Mouse (Mus musculus): ENCODE measurements around the gene Prr14. TPM values are rescaled to one million over a fixed set of nuclear protein-coding genes. Genes with fewer than 3 reads are reported as not detected.

Gene Prr14
- 20.0 and 23.0 TPM in 2 replicates for polyA plus RNA-seq (2012; rRNA removed)

DNA sequence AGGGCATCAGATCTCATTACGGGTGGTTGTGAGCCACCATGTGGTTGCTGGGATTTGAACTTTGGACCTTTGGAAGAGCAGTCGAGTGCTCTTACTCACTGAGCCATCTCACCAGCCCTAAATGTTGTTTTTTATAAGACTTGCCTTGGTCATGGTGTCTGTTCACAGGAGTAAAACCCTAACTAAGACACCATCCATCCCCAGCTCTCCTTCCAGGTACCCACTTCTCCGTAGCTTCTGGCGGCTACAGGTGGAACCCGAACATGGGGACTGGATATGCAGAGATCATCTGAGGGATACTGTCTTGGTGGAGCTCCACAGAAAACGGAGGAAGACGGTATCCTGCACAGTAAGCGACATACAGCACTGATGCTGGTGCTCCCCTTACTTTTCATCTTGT, at the start of gene Prr14:
Prr14 (plus strand) TSS at position 301 of the 400 bp plus-strand sequence.

GRCm38 (mm10) chr7:127421388-127422191, 37.8 kb upstream of the Prr14 start, which contains the start of gene Zfp688:
Gene Zfp688 (minus strand): TSS chr7:127422068.

DNA sequence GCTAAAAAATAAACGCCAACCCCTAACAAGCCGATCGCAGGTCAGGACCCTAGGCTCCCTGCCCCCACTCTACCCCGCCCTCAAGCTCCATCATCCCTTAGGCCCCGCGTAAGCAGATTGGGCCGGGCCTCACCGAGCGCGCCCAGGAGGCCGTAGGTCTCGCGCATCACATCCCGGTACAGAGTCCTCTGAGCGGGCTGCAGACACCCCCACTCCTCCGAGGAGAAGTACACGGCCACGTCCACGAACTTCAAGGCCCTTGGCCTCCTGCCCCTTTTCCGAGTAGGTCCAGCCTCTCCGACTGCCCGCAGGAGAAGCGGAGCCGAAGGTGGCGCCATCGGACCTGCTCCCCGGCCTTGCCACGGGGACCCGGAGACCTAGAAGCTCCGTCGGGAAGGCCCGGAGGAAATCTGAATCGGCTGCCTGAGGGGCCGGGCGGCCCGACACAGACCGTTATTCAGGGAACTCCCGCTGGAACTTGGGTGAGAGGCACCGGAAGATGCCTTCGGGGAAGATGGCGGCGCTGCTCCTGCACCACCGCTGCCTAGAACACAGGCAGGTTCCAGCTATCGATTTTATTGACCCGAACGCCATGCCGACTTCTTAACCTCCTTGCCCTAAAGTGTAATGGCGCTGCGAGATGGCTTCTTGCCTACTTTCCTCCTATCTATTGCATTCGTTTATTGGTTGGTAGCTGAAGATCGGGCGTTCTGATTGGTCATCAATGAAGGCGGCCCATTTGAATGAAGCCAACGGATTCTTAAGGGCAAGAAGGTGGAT, 10.7 kb upstream of the Prr14 start, which contains the start of gene Zfp689:
Zfp689 (minus strand) TSS at position 638 of the 780 bp plus-strand sequence.

DNA sequence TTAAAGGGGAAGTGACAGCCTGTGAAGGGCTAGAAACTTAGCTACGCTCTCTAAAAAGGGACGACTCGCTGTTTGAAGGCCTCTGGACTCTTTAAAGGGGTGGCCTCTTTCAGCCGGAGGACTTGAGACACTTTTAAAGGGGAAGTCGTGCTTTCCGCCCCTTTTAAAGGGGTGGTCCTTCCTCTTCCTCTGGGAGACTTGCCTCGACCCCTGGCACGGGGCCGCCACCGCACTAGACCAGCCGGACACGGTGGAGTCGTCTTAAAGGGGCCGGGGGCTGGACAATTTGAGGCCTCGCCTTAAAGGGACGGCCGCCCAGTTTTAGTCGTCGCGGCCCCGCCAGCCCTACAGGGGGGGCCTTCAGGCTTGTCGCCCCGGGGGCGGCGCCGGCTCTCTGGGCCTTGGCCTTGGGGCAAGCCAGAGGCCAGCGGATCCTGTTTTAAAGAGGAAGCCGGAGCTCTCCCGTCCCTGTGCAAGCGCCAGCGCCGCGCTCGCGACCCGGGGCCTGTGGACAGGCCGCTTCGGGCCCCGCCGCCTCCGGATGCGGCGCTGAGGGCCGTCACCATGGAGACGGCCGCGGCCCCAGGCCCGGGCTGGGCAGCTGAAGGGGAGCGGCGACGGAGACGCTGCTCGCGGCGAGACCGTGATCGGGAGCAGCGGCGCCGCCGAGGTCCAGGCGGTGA, 19.4 kb downstream of the Prr14 start, which contains the start of gene Fbrs:
Fbrs (plus strand) TSS at position 565 of the 683 bp plus-strand sequence.

GRCm38 (mm10) chr7:127511808-127512230, 52.4 kb downstream of the Prr14 start, which contains the start of gene Srcap:
Gene Srcap (plus strand): TSS chr7:127511983.

GRCm38 (mm10) chr7:127519284-127519683, 59.9 kb downstream of the Prr14 start, which contains the start of gene Gm42715:
Gene Gm42715 (plus strand): TSS chr7:127519584.

Other genes starting within 250 kb of the Prr14 start
- 2.8 and 2.9 TPM in 2 replicates for gene Zfp553, start 226.6 kb upstream of the Prr14 start, polyA plus RNA-seq (2012; rRNA removed)
- 21.1 and 21.7 TPM in 2 replicates for gene Sept1, start 226.5 kb upstream of the Prr14 start, polyA plus RNA-seq (2012; rRNA removed)
- 20.6 and 24.9 TPM in 2 replicates for gene Zfp771, start 215.3 kb upstream of the Prr14 start, polyA plus RNA-seq (2012; rRNA removed)
- 52.9 and 73.0 TPM in 2 replicates for gene Dctpp1, start 198.9 kb upstream of the Prr14 start, polyA plus RNA-seq (2012; rRNA removed)
- 153 and 165 TPM in 2 replicates for gene Sephs2, start 185.6 kb upstream of the Prr14 start, polyA plus RNA-seq (2012; rRNA removed)
- gene Itgal, start 163.4 kb upstream of the Prr14 start, polyA plus RNA-seq (2012; rRNA removed), result 9.1 and 10.0 TPM in 2 replicates
- gene Zfp768, start 114.0 kb upstream of the Prr14 start, polyA plus RNA-seq (2012; rRNA removed), result 8.5 and 9.3 TPM in 2 replicates
- gene Zfp747, start 83.6 kb upstream of the Prr14 start, polyA plus RNA-seq (2012; rRNA removed), result 2.2 and 2.4 TPM in 2 replicates
- gene 9130019O22Rik, start 72.4 kb upstream of the Prr14 start, polyA plus RNA-seq (2012; rRNA removed), result 1.00 and 1.1 TPM in 2 replicates
- 2.7 TPM in 2 replicates for gene E430018J23Rik, start 66.0 kb upstream of the Prr14 start, polyA plus RNA-seq (2012; rRNA removed)
- 1.7 and 1.8 TPM in 2 replicates for gene Zfp764, start 52.8 kb upstream of the Prr14 start, polyA plus RNA-seq (2012; rRNA removed)
- gene Zfp688, start 37.5 kb upstream of the Prr14 start, polyA plus RNA-seq (2012; rRNA removed), result 5.6 and 5.8 TPM in 2 replicates
- gene Zfp689, start 10.5 kb upstream of the Prr14 start, polyA plus RNA-seq (2012; rRNA removed), result 1.3 and 1.5 TPM in 2 replicates
- gene Fbrs, start 19.6 kb downstream of the Prr14 start, polyA plus RNA-seq (2012; rRNA removed), result 6.4 and 7.1 TPM in 2 replicates
- 2.5 and 2.8 TPM in 2 replicates for gene Srcap, start 52.4 kb downstream of the Prr14 start, polyA plus RNA-seq (2012; rRNA removed)
- 3.5 and 5.2 TPM in 2 replicates for gene Gm42715, start 60.0 kb downstream of the Prr14 start, polyA plus RNA-seq (2012; rRNA removed)
- 0.68 and 0.78 TPM in 2 replicates for gene Tmem265, start 101.8 kb downstream of the Prr14 start, polyA plus RNA-seq (2012; rRNA removed)
- 28.4 and 35.4 TPM in 2 replicates for gene Phkg2, start 113.7 kb downstream of the Prr14 start, polyA plus RNA-seq (2012; rRNA removed)
- gene Ccdc189, start 129.0 kb downstream of the Prr14 start, polyA plus RNA-seq (2012; rRNA removed), result 3.1 and 4.4 TPM in 2 replicates
- gene Rnf40, start 129.2 kb downstream of the Prr14 start, polyA plus RNA-seq (2012; rRNA removed), result 12.6 and 15.5 TPM in 2 replicates
- 3.4 and 4.5 TPM in 2 replicates for gene Zfp629, start 156.2 kb downstream of the Prr14 start, polyA plus RNA-seq (2012; rRNA removed)
- 12.7 and 12.9 TPM in 2 replicates for gene Bcl7c, start 249.3 kb downstream of the Prr14 start, polyA plus RNA-seq (2012; rRNA removed)